Mouse (Mus musculus) monocyte, adult 5-6 weeks (primary cell): ENCODE data around the gene Gpr160. TPM values are rescaled to one million over a fixed set of nuclear protein-coding genes. Genes with fewer than 3 reads are reported as not detected.
"Not testable (repeated sequence)": the region's sequence is repeated elsewhere in the genome, so short reads cannot be mapped to it uniquely, and the experiment has no call there.

Experiments
- ATAC-seq: fragments of 153-309, 156-312 bp; replicated peaks from 2 replicates; pipeline ENCODE4 v1.8.0; 2017; ENCODE audit warnings: mild to moderate bottlenecking; ENCODE audit not compliant: low TSS enrichment, insufficient number of reproducible peaks, severe bottlenecking, poor library complexity, low FRiP score
- total RNA-seq: library from RNA; stranded (forward); fragments of 200-1000, 200-491, 200-594 nt; gene quantifications from 3 replicates; pipeline ENCODE4 v1.2.3, GENCODE M21; 2017

Gpr160 gene
- 6.4 to 17.2 TPM (median 9.5 TPM) in 3 replicates for total RNA-seq

DNA sequence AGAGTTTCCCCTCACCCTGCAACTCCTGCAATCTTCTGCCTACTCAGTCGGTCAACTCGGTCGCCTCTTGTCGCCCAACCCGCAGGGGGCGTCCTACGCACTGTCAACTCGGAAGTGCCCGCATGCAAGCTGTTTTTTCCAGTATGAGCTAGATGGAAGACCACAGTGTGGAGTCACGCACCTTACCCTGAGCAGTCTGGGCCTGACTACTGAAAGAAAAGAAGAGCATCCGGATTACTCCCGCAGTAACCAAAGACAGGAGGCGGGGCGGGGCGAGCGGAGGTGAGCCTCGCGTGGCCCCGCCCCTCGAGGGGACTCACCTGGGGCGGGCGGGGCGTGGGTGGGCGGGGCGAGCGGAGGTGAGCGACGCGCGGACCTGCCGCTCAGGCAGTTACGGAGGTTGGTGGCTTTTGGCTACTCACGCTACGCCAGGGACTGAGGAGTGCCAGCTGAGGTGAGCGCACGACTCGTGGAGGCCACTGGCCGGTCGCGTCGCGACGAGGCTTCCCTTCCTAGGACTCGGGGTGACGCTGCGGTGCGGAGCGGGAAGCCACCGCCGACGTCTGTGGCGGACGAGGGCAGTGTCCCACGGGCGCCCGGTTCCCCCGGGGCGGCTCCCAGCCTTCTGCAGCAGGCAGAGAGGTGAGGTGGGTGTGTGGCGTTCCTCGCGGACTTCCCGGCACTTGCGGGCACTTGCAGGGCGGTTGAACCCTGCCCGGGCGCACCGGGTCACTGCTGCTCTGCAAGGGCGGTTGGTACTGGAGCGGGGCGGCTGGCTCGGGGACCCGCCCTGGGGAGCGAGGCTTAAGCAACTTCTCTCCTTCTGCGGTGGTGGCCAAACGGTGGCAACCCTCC lies at the start of gene Gpr160:
Gene Gpr160 (plus strand): TSS at position 347 of the 855 bp plus-strand sequence.
- ATAC-seq = peak; percentile 87

DNA sequence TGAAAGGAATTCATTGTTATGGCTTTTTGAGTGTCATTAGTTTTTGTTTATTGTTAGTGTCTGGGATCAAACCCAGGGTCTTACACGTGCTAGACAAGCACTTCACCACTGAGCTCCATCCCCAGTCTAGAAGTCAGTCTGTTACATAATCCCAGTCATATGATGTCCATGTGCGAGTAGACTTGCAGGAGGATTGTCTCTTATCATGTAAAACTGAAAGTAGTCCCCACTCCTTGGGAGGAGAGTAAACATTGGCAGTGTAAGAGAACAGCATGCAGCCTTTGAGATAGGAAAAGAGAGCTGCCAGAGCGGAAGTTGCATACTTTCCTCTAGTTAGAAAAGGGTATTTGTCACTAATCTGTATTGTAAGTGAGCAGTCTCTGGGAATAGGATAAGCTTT lies 42.9 kb upstream of the Gpr160 start:
- no peak for ATAC-seq

DNA sequence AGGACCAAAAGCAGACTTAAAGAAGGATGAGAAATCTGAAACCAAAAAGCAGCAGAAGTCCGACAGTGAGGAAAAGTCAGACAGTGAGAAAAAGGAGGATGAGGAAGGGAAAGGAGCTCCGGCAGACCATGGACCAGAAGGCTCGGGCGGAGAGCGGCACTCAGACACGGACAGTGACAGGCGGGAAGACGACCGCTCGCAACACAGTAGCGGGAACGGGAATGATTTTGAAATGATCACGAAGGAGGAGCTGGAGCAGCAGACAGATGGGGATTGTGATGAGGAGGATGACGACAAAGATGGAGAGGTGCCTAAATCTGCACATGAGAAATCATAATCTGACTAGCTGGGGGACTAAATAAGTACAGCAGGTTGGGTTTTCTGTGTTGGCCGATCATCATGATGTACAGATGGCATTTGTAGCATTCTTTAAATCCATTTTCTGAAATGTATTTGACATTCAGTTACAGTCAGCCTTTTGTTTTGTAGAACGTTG lies 37.1 kb upstream of the Gpr160 start:
- no peak for ATAC-seq

DNA sequence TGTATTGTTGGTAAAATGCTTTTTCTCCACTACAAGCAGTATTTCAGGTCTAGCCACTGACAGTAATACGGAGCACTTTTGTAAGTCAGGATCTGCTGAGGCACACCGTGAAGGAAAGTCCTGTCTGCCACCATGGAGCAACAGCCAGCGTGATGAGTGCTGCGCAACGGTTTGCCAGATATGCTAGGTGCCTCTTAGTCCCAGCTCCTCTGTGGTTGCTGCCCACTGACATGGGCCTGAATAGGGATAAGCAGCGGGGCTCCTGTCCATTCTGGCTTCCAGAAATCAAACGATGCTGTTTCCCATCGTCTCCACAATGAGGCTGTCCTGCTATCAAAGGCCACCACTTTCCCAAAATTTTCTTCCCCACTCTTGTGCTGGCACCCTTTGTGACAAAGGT lies 33.6 kb upstream of the Gpr160 start:
- no peak for ATAC-seq

DNA sequence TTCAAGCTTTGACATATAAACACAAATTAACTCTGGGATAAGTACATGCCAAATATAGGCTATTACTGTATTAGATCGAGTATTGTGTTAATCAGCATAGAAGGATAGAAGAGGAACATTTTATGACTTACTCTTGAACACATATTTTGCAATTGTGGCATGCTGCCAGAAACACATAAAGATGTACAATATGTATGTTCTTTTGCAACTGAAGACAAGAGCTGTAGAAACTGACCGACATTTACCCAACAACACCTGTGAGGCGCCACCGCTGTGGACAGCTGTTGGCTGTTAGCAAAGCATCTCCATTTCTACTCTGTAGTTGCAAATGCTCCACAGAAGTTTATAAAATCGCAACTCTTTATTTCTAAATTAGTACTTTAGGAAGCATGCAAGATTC lies 29.7 kb upstream of the Gpr160 start:
- no peak for ATAC-seq

DNA sequence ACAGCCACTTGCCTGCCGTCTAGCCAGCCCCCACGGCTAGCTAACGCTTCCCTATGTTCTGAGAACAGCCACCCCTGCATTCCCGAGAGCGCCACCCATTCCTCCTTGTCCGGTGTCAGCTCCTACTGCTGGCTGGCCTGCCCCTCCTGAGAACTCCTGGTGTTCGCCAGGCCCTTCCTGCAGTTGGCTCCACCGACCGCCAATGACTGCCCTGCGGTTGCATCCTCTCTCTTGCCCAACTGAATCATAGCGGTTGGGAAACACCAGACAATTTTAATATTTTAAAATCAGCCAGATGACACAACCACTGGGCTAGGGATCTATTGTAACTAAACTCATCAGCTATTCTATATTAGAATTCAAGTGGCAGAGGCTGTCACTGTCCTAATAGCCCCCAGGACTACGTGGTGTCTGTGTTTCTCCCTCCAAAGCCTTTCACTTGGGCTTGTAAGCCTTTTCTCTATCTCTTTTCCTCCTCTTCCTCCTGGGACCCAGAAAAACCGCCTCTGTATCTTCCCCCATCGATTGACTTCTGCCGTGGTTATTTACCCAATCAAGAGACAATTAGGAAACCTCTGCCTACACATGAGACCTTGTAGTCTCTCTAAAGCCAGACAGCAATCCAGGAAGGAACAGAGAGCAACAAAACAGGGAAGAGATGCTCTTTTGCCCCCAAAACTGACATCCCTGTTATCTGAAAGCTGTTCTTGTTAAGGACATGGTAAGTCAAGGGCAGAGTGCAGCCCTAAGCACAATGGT lies 23.7 kb upstream of the Gpr160 start:
- peak; percentile 88 for ATAC-seq

DNA sequence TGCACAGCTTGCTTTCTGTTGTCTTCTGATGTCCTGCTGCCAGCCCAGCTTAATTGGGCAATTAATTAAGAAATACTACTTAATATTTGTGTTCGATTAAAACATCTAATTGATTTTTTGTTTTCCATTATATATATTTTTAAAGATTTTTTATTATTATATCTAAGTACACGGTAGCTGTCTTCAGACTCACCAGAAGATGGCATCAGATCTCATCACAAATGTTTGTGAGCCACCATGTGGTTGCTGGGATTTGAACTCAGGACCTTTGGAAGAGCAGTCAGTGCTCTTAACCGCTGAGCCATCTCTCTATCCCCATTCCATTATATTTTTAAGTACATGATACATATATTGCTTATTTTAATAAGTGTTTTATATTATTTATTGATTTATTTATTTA lies 22.5 kb upstream of the Gpr160 start:
- no peak for ATAC-seq

DNA sequence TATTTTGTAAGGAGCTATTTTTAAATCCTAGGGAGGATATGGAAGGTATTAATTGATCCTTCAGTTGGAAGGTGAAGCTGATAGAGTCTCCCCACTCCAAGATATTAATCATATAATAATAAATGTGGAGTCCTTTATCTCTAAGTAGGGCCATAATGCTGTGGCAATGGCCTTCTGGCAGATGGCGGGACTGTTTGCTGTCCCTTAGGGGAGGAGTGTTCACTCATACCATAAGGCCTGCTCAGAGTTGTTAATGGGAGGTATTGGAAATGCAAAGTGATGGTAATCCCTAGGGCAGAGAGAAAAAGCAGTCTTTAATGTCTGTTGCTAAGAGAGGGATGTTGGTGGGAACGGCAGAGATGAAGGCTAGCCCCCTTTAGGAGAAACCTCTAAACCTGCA lies 10.0 kb upstream of the Gpr160 start:
- no peak for ATAC-seq

DNA sequence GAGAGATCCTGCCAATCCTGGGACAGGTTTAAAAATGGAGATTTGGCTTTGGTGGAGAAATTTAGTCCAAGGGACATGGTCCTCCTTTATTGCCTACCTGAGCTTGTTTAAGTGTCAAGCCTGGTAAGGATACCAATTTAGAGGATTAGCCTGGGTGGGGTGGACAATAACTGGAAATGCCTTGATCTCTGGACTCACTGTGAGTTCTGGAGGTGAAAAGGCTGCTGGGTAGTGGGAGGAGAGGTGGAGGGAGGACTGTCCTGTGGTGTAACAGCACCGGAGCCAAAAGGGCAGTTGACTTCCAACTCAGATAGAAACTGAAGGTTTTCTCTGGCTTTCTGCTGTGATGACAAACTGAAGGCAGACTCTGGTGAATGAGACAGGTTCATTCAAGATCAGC lies 8.3 kb upstream of the Gpr160 start:
- ATAC-seq = no peak

DNA sequence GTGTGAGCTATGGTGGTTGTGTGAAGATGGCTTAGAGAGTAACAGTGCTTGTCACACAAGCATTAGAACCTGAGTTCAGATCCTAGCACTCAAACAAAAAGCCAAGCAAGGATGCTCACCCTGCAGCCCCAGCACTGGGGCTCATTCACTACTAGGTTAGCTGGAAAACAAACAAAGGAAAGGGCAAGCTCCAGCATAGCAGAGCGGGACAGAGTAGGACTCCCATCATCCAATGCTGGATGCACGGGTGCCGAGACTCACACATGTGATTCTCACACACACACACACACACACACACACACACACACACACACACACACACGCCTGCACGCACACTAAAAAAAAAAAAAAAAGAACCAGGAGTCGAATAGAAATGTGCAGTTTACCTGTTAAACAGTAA lies 4.3 kb upstream of the Gpr160 start:
- no peak for ATAC-seq

DNA sequence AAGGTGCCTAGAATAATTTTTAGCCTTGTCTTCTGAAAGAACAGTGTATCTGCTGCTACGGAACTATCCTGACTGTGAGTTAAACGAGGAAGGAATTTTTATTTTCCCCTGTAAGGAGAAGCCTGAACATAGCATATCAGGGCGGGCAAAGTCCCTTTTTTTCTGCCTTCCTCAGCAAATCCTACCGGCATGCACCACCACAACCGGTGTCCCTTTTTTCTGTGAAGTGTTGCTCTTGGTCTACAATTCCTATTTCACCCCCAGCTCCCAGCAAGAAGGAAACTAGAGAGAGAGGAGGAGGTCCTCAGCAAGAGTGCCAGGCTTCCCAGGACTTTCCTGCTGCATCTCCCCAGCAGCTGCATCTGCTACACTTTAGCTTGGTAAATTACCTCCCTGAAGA lies 2.2 kb upstream of the Gpr160 start:
- no peak for ATAC-seq

DNA sequence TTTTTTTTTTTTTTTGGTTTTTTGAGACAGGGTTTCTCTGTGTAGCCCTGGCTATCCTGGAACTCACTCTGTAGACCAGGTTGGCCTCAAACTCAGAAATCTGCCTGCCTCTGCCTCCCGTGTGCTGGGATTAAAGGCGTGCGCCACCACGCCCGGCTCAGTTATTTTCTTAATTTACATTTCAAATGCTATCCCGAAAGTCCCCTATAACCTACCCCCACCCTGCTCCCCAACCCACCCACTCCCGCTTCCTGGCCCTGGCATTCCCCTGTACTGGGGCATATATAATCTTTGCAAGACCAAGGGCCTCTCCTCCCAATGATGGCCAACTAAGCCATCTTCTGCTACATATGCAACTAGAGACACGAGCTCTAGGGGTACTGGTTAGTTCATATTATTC lies 3.8 kb downstream of the Gpr160 start:
- ATAC-seq = not testable (repeated sequence)

DNA sequence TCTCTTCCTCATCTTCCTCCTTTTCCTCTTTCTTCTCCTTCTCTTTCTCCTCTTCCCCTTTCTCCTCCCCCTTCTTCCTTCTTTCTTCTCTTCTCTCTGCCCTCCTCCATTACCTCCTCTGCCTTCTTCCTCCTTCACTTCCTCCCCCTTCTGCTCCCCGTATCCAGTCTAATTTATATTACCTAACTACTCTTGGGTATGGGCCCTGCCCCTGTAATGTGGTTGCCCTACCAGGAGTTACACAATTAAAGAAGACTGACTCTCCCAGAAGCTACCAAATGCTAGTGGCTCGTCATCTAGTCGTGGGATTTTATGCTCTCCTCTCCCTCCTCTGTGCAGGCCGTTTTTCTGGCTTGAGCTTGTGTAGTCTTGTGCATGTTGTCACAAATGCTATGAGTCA lies 5.0 kb downstream of the Gpr160 start:
- 0 out of 2 replicates have a peak, but pooled peaks have one; percentile 8 for ATAC-seq

DNA sequence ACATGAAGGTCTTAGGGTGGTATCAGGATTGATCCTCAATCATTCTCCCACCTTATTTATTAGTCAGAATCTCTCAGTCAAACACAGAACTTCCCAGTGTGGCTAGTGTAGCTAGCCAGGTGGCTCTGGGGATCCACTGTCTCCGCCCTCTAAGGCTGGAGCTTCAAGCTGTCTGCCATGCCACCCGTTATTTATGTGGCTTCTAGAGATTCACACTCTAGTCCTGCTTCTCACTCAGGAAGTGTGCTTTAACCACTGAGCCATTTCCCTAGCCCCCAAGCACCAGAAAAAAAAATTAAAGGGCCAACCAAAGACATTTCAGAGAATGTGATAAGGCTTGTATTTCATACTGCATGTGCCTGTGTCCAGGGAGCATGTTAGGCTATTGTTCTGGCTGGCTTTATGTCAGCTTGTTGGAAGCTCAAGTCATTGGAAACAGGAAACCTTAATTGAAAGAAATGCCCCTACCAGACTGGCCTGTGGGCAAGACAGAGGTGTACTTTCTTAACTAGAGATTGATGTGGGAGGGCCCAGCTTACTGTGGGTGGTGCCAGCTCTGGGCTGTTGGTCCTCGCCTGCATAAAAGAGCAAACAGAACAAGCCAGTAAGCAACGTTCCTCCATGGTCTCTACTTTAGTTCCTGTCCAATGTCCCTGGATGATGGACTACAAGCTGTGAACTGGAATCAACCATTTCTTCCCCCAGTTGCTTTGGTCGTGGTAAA lies 8.1 kb downstream of the Gpr160 start:
- ATAC-seq = peak; percentile 30; the same call in 1 of the 2 replicates

DNA sequence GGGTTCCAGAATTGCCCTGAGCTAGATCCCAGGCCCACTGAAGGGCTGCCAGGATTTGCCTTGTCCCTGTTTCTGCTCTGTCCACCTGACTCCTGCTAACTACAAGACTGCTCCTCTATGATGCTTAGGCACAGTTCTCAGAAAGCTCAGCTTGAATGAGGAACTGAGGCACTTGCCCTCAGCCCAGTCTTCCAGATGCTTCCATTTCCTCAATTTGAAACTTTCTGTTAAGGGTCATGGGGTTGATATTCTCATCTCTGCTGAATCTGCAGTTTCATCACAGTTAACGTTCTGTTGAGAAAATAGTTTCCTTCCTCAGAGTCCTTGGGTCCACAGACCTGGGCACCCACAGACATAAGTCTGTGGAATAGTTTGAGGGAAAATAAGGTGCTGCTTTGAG lies 8.9 kb downstream of the Gpr160 start:
- ATAC-seq = peak; percentile 77

DNA sequence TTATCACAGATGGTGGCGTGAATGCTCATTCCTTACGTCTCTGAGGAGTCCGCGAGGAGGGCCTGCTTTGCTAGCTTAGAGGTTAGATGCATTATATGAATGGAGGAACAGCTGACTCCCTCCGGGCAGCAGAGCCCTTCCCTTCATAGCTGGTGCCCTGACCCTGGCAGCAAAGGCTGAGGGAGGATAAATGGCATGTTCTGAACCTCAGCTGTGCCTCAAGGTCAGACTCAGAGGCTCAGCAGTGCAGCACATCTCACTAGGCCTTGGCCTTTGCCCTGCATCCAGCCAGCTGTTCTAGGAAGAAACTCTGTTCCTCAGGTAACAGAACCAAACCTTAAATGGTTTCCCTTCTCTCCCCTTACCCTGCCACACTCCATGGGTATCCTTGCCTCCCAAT lies 12.4 kb downstream of the Gpr160 start:
- no peak for ATAC-seq

DNA sequence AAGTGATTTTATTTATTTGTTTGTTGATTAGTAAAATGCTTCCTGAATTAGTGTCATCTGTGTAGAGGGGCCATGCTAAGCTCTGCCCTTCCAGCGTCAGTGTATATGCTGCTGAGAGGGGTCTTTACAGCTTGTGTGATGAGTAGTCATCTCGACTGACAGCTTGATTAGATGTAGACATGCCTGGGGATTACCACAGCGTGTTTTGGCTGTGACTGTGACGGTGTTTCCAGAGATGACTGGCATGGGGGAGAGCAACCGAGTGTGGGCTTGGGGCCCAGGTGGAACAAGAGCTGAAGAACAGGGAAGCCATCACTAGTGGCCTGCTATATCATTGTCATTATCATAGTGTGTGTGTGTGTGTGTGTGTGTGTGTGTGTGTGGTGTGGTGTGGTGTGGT lies 12.9 kb downstream of the Gpr160 start:
- ATAC-seq = no peak

DNA sequence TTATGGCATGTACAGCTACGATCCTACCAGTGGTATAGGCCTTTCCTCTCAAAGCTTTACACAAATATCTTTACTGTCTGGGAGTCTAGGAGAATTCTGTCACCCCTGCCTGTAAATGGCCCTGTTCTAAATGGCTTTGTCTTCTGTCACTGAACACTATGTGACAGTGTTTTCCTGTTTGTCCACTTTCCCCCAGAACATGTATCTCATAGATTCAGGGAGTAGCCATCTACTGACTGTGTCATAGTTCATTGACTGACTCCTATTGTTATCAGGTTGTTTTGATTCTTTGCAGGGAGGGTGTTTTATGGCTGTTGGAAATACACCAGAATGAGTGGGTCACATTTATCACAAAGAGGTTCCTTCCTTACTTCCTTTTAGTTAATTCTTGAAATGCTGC lies 14.2 kb downstream of the Gpr160 start:
- no peak for ATAC-seq

DNA sequence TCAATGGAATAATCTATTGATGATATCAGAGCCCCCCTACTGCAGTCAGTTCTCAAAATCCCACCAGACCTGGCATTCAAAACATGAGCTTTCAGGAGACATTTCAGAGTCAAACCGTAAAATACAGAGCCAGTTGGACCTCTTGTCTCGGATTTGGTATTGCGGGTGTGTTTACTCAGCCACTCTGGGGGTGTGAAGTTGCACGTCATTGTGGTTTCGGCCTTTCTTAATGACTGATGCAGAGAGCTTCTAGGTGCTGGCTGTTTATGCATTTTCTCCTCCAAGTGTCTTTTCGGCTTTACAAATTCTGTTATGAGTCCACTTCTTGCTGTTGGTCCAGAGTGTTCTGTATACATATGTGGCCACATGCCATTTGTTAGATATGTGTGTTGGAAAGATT lies 21.0 kb downstream of the Gpr160 start:
- ATAC-seq = peak; percentile 78; the same call in 1 of the 2 replicates
